Mouse (Mus musculus): Measurements from ENCODE around the gene Pifo. TPM values are rescaled to one million over a fixed set of nuclear protein-coding genes. Genes with fewer than 3 reads are reported as not detected.
"Not testable (repeated sequence)": the region's sequence is repeated elsewhere in the genome, so short reads cannot be mapped to it uniquely, and the experiment has no call there.

Pifo gene
- total RNA-seq (2015; ENCODE audit: low replicate concordance) (not detected in 2 replicates), total RNA-seq (2017; ENCODE audit: low replicate concordance) (not detected in 2 replicates)

- no peak for ATAC-seq (replicated peaks; ENCODE audit: low FRiP score, poor library complexity, severe bottlenecking)
Observed at GRCm38 (mm10) chr3:106014546-106014945, at the start of gene Pifo. Pifo (minus strand) TSS chr3:106014646.

GRCm38 (mm10) chr3:106057966-106058365 lies 43.5 kb upstream of the Pifo start:
- no peak for ATAC-seq (replicated peaks; ENCODE audit: low FRiP score, poor library complexity, severe bottlenecking)

GRCm38 (mm10) chr3:106051896-106052295 lies 37.5 kb upstream of the Pifo start:
- ATAC-seq (replicated peaks; ENCODE audit: low FRiP score, poor library complexity, severe bottlenecking) = no peak

- ATAC-seq (replicated peaks; ENCODE audit: low FRiP score, poor library complexity, severe bottlenecking) = no peak
Observed at GRCm38 (mm10) chr3:106040306-106040705, 25.9 kb upstream of the Pifo start.

GRCm38 (mm10) chr3:106032781-106033180 lies 18.3 kb upstream of the Pifo start, which contains the start of gene Chil5:
Chil5 (minus strand) TSS chr3:106032814.
- ATAC-seq (replicated peaks; ENCODE audit: low FRiP score, poor library complexity, severe bottlenecking) = no peak

GRCm38 (mm10) chr3:106024135-106024534 lies 9.7 kb upstream of the Pifo start:
- ATAC-seq (replicated peaks; ENCODE audit: low FRiP score, poor library complexity, severe bottlenecking) = no peak

- ATAC-seq (replicated peaks; ENCODE audit: low FRiP score, poor library complexity, severe bottlenecking) = no peak
Observed at GRCm38 (mm10) chr3:106021840-106022239, 7.4 kb upstream of the Pifo start.

GRCm38 (mm10) chr3:106003360-106003759 lies 11.1 kb downstream of the Pifo start:
- not testable (repeated sequence) for ATAC-seq (replicated peaks; ENCODE audit: low FRiP score, poor library complexity, severe bottlenecking)

- no peak for ATAC-seq (replicated peaks; ENCODE audit: low FRiP score, poor library complexity, severe bottlenecking)
Observed at GRCm38 (mm10) chr3:106001416-106002370, 12.8 kb downstream of the Pifo start.

- ATAC-seq (replicated peaks; ENCODE audit: low FRiP score, poor library complexity, severe bottlenecking) = no peak
Observed at GRCm38 (mm10) chr3:106000707-106001375, 13.6 kb downstream of the Pifo start.

GRCm38 (mm10) chr3:105994730-105995129 lies 19.7 kb downstream of the Pifo start:
- no peak for ATAC-seq (replicated peaks; ENCODE audit: low FRiP score, poor library complexity, severe bottlenecking)

GRCm38 (mm10) chr3:105991653-105992283 lies 22.7 kb downstream of the Pifo start:
- ATAC-seq (replicated peaks; ENCODE audit: low FRiP score, poor library complexity, severe bottlenecking) = no peak; the same call in 1 of the 2 replicates

GRCm38 (mm10) chr3:105989611-105990010 lies 24.8 kb downstream of the Pifo start:
- not testable (repeated sequence) for ATAC-seq (replicated peaks; ENCODE audit: low FRiP score, poor library complexity, severe bottlenecking)

- ATAC-seq (replicated peaks; ENCODE audit: low FRiP score, poor library complexity, severe bottlenecking) = no peak
Observed at GRCm38 (mm10) chr3:105974174-105974573, 40.3 kb downstream of the Pifo start.

GRCm38 (mm10) chr3:105973411-105973810 lies 41.0 kb downstream of the Pifo start, which contains the start of gene Ovgp1:
Ovgp1 (plus strand) TSS chr3:105973711.
- ATAC-seq (replicated peaks; ENCODE audit: low FRiP score, poor library complexity, severe bottlenecking) = no peak

GRCm38 (mm10) chr3:105971831-105972446 lies 42.5 kb downstream of the Pifo start:
- no peak for ATAC-seq (replicated peaks; ENCODE audit: low FRiP score, poor library complexity, severe bottlenecking)

- no peak for ATAC-seq (replicated peaks; ENCODE audit: low FRiP score, poor library complexity, severe bottlenecking)
Observed at GRCm38 (mm10) chr3:105960700-105961099, 53.7 kb downstream of the Pifo start.

GRCm38 (mm10) chr3:105959999-105960398 lies 54.4 kb downstream of the Pifo start, which contains the start of gene Atp5f1:
Atp5f1 (minus strand) TSS chr3:105960099.
- no peak for ATAC-seq (replicated peaks; ENCODE audit: low FRiP score, poor library complexity, severe bottlenecking)

- ATAC-seq (replicated peaks; ENCODE audit: low FRiP score, poor library complexity, severe bottlenecking) = no peak
Observed at GRCm38 (mm10) chr3:105959585-105959984, 54.9 kb downstream of the Pifo start.
